Mouse (Mus musculus): ENCODE measurements around the gene Olfr640. TPM values are rescaled to one million over a fixed set of nuclear protein-coding genes. Genes with fewer than 3 reads are reported as not detected.

Gene Olfr640
- not detected in 2 replicates for polyA plus RNA-seq (2014; fragmentation: Nextera tagmentation; extraction: Ambion mirVana)

DNA sequence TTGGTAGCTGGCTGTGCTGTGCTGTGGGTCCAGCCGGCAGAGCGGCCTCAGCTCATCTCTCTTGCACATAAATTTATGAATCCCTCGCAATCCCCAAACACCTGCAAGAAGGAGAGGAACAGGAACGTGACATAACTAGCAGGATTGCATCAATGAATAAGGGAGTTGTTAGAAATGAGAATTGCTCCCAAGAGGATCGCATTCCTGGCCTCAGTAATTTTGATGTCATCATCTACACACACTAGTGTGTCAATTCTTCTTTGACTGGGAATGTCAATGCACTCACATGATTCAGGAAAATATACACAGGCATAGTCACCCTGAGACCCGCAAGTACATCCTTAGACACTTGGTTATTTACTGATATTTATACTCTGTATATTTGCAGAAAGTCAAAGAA, at the start of gene Olfr640:
TSS of gene Olfr640 (minus strand) at position 101 of the 400 bp plus-strand sequence.
- WGBS = 86% methylated on average over 6 of the region's 6 CpGs

DNA sequence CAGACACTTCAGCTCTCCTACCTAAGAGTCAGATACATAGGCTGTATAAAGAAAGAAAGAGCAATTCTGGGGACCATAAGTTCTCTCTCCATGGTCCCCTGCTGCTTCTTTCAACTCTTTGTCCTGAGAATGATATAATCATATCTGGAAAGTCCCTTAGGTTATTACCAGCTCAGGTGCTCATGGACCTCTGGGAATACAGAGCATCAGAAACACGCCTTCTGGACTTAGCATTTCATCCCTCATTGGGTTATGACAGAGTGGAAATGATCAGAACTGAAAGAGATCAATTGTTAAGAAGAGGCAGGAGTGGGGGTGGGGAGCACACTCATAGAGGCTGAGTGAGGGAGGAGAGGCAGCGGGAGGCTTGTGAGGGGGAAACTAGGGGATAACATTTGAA, 46.4 kb upstream of the Olfr640 start, which contains the start of gene Olfr644:
TSS of gene Olfr644 (minus strand) at position 101 of the 400 bp plus-strand sequence.
- no peak within 1 kb of the TSS for H3K4me2 ChIP-seq (ENCODE audit: low read length)
- H3K36me3 ChIP-seq (ENCODE audit: control insufficient read depth, insufficient read depth, low read length) = no peaks in the 10 kb centered on the region
- no peaks in the 10 kb centered on the region for H3K27me3 ChIP-seq (replicated peaks; ENCODE audit: control insufficient read depth, insufficient read depth, low read length)
- H3K4me3 ChIP-seq (ENCODE audit: low read depth, low read length) = no peak within 1 kb of the TSS
- no peak within 1 kb of the TSS for H3K9ac ChIP-seq (ENCODE audit: low read length)
- WGBS = 72% methylated on average over 2 of the region's 2 CpGs
- DNase-seq (ENCODE audit: low spot score) = no peak
- no peaks in the 10 kb centered on the region for H3K9me3 ChIP-seq (replicated peaks; ENCODE audit: control insufficient read depth, low read length)
- no peaks in the 10 kb centered on the region for H3K4me1 ChIP-seq (ENCODE audit: control insufficient read depth, insufficient read depth, low read length)
- no peak for ATAC-seq
- no peak within 1 kb of the TSS for H3K27ac ChIP-seq (ENCODE audit: low read depth, low read length)

More for the DNA sequence above, at the start of gene Olfr640:
- H3K27me3 ChIP-seq (replicated peaks; ENCODE audit: control insufficient read depth, insufficient read depth, low read length) = no peaks in the 10 kb centered on the region
- no peak within 1 kb of the TSS for H3K9ac ChIP-seq (ENCODE audit: low read length)
- no peak within 1 kb of the TSS for H3K4me2 ChIP-seq (ENCODE audit: low read length)
- no peaks in the 10 kb centered on the region for H3K9me3 ChIP-seq (replicated peaks; ENCODE audit: control insufficient read depth, low read length)
- no peaks in the 10 kb centered on the region for H3K36me3 ChIP-seq (ENCODE audit: control insufficient read depth, insufficient read depth, low read length)
- ATAC-seq (no peak), DNase-seq (ENCODE audit: low spot score) (no peak)
- H3K27ac ChIP-seq (ENCODE audit: low read depth, low read length) = no peak within 1 kb of the TSS
- no peaks in the 10 kb centered on the region for H3K4me1 ChIP-seq (ENCODE audit: control insufficient read depth, insufficient read depth, low read length)
- H3K4me3 ChIP-seq (ENCODE audit: low read depth, low read length) = no peak within 1 kb of the TSS

DNA sequence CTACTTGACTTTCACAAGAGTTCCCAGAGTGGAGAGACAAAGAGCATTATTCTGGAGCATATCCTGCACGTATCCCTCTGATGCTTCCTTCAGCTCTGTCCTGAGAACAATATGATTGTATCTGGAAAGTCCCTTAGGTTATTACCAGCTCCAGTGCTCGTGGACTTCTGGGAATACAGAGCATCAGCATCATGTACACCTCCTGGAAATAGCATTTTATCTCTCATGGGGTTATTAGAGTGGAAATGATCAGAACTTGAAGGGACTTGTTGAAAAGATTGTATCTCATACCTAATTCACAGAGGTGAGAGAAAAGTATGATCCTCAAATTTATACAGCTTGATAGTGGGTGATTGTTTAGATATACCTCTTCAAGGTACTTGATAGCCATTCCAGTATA, 36.0 kb upstream of the Olfr640 start, which contains the start of gene 4930516K23Rik:
TSS of gene 4930516K23Rik (minus strand) at position 101 of the 400 bp plus-strand sequence.
- Histone ChIP-seq H3K27me3 (replicated peaks; ENCODE audit: control insufficient read depth, insufficient read depth, low read length) (no peaks in the 10 kb centered on the region), H3K4me1 (ENCODE audit: control insufficient read depth, insufficient read depth, low read length) (no peaks in the 10 kb centered on the region), H3K9ac (ENCODE audit: low read length) (no peak within 1 kb of the TSS), H3K4me3 (ENCODE audit: low read depth, low read length) (no peak within 1 kb of the TSS), H3K9me3 (replicated peaks; ENCODE audit: control insufficient read depth, low read length) (no peaks in the 10 kb centered on the region), H3K4me2 (ENCODE audit: low read length) (no peak within 1 kb of the TSS), H3K36me3 (ENCODE audit: control insufficient read depth, insufficient read depth, low read length) (no peaks in the 10 kb centered on the region), H3K27ac (ENCODE audit: low read depth, low read length) (no peak within 1 kb of the TSS)
- no peak for ATAC-seq
- 51% methylated on average over 2 of the region's 2 CpGs for WGBS
- no peak for DNase-seq (ENCODE audit: low spot score)

DNA sequence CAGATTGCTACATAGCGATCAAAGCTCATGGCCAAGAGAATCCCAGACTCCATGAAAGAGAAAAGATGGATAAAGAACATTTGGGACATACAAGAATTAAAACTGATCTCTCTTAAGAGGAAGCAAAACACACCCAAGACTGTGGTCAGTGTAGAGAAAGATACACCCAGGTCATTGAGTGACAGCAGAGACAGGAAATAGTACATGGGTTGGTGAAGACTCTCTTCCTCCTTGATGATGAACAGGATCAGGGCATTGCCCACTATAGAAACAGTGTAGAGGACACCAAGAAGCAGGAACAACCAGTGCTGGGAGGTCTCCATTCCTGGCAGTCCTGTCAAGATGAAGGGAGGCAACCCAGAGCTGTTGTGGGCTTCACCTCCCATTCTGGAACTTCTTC, 33.8 kb upstream of the Olfr640 start:
- Histone ChIP-seq H3K4me1 (ENCODE audit: control insufficient read depth, insufficient read depth, low read length) (no peaks in the 10 kb centered on the region), H3K4me3 (ENCODE audit: low read depth, low read length) (no peak overlapping the region), H3K9ac (ENCODE audit: low read length) (no peak overlapping the region), H3K9me3 (replicated peaks; ENCODE audit: control insufficient read depth, low read length) (no peaks in the 10 kb centered on the region), H3K27ac (ENCODE audit: low read depth, low read length) (no peak overlapping the region), H3K36me3 (ENCODE audit: control insufficient read depth, insufficient read depth, low read length) (no peaks in the 10 kb centered on the region), H3K4me2 (ENCODE audit: low read length) (no peak overlapping the region), H3K27me3 (replicated peaks; ENCODE audit: control insufficient read depth, insufficient read depth, low read length) (no peaks in the 10 kb centered on the region)
- DNase-seq (ENCODE audit: low spot score) (no peak), ATAC-seq (no peak)
- WGBS = 88% methylated on average over 1 of the region's 1 CpGs

DNA sequence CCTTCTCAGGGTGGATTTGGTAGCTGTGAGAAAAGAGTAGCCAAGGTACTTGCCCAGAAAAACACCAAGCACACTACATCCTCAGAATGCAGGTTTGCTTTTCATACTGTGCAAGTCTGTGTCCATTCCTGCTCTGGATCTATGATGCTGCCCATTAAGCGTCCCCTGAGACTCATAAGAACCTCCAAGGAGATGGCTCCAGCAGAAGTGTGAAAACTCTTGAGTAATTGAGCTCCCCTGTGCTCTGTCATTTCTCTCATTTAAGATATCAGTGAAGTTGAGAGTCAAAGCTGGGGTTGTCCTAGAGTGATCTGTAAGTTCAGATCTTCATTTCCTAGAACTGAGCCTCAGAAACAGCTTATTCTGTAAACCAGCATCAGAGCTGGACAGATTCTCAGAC, 27.2 kb upstream of the Olfr640 start, which contains the start of gene Olfr642:
TSS of gene Olfr642 (minus strand) at position 101 of the 400 bp plus-strand sequence.
- Histone ChIP-seq H3K4me1 (ENCODE audit: control insufficient read depth, insufficient read depth, low read length) (no peaks in the 10 kb centered on the region), H3K9ac (ENCODE audit: low read length) (no peak within 1 kb of the TSS), H3K27ac (ENCODE audit: low read depth, low read length) (no peak within 1 kb of the TSS), H3K4me3 (ENCODE audit: low read depth, low read length) (no peak within 1 kb of the TSS), H3K36me3 (ENCODE audit: control insufficient read depth, insufficient read depth, low read length) (no peaks in the 10 kb centered on the region), H3K27me3 (replicated peaks; ENCODE audit: control insufficient read depth, insufficient read depth, low read length) (no peaks in the 10 kb centered on the region), H3K4me2 (ENCODE audit: low read length) (no peak within 1 kb of the TSS), H3K9me3 (replicated peaks; ENCODE audit: control insufficient read depth, low read length) (no peaks in the 10 kb centered on the region)
- DNase-seq (ENCODE audit: low spot score) = no peak
- no peak for ATAC-seq
- 85% methylated on average over 1 of the region's 1 CpGs for WGBS

DNA sequence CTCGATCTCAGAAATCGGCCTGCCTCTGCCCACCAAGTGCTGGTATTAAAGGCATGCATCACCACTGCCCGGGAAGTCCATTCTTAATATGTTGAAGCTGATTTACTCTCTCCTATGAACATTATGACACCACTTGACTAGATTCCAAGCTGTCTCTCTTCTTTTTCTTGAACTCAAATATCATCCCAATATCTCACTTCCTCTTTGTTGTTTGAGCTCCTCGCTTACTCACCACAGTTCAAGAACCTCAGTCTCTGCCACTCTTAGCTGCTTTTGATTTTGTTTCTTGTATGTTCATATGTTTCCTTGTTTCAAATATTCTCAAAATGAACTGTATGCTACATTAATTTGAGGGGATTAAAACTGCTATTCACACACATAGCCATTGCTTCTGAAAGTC, 25.4 kb upstream of the Olfr640 start:
- no peaks in the 10 kb centered on the region for H3K9me3 ChIP-seq (replicated peaks; ENCODE audit: control insufficient read depth, low read length)
- H3K9ac ChIP-seq (ENCODE audit: low read length) = no peak overlapping the region
- H3K27me3 ChIP-seq (replicated peaks; ENCODE audit: control insufficient read depth, insufficient read depth, low read length) = no peaks in the 10 kb centered on the region
- ATAC-seq (no peak), DNase-seq (ENCODE audit: low spot score) (no peak)
- no peak overlapping the region for H3K4me2 ChIP-seq (ENCODE audit: low read length)
- no peaks in the 10 kb centered on the region for H3K4me1 ChIP-seq (ENCODE audit: control insufficient read depth, insufficient read depth, low read length)
- no peak overlapping the region for H3K4me3 ChIP-seq (ENCODE audit: low read depth, low read length)
- 94% methylated on average over 4 of the region's 4 CpGs for WGBS
- no peaks in the 10 kb centered on the region for H3K36me3 ChIP-seq (ENCODE audit: control insufficient read depth, insufficient read depth, low read length)
- no peak overlapping the region for H3K27ac ChIP-seq (ENCODE audit: low read depth, low read length)

DNA sequence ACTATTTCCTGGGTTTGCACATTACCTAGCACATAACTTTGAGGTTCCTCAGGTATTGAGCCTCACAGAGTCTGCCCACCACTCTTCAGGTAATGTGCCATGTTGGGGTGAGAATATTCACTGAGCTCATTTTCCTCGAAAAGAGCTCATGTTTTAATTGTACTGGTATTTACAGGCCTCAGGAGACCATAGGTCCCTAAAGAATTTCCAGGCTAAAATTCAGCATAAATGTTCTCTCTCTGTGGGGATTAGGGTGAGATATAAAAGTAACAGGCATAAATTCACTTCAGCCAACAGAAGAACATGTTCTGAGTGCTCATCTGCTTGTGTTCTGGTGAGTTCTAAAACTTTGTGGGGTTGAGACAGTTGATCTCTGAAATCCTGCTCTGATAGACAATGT, 9.8 kb upstream of the Olfr640 start, which contains the start of gene Olfr641:
TSS of gene Olfr641 (plus strand) at position 301 of the 400 bp plus-strand sequence.
- WGBS = 85% methylated on average over 1 of the region's 1 CpGs
- ATAC-seq = no peak
- no peak within 1 kb of the TSS for H3K4me2 ChIP-seq (ENCODE audit: low read length)

DNA sequence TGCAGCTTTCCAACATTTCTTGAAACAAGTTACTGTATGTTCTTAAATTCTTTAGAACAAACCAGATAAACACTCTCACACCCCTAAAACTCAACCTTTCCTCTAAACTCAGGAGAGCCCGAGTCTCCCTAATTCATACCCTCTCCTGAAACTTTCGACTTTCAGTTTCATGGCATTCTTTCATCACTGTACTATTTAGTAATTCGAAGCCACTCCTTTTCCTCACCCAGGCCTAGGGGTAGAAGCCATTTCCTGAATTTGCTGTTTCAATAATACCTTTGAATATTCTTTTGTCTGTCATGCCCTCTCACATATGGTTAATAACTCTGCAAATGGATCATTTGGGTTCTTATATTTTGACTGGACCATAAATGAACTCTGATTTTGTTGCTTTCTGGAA, 1.6 kb upstream of the Olfr640 start:
- H3K4me1 ChIP-seq (ENCODE audit: control insufficient read depth, insufficient read depth, low read length) = no peaks in the 10 kb centered on the region
- no peaks in the 10 kb centered on the region for H3K27me3 ChIP-seq (replicated peaks; ENCODE audit: control insufficient read depth, insufficient read depth, low read length)
- 78% methylated on average over 3 of the region's 3 CpGs for whole genome bisulfite sequencing
- ATAC-seq (no peak), DNase-seq (ENCODE audit: low spot score) (no peak)
- H3K27ac ChIP-seq (ENCODE audit: low read depth, low read length) = no peak overlapping the region
- no peaks in the 10 kb centered on the region for H3K36me3 ChIP-seq (ENCODE audit: control insufficient read depth, insufficient read depth, low read length)
- no peak overlapping the region for H3K4me3 ChIP-seq (ENCODE audit: low read depth, low read length)
- H3K4me2 ChIP-seq (ENCODE audit: low read length) = no peak overlapping the region
- no peaks in the 10 kb centered on the region for H3K9me3 ChIP-seq (replicated peaks; ENCODE audit: control insufficient read depth, low read length)
- H3K9ac ChIP-seq (ENCODE audit: low read length) = no peak overlapping the region

More for the DNA sequence above, 9.8 kb upstream of the Olfr640 start, which contains the start of gene Olfr641:
- Histone ChIP-seq H3K9me3 (replicated peaks; ENCODE audit: control insufficient read depth, low read length) (no peaks in the 10 kb centered on the region), H3K4me1 (ENCODE audit: control insufficient read depth, insufficient read depth, low read length) (no peaks in the 10 kb centered on the region), H3K36me3 (ENCODE audit: control insufficient read depth, insufficient read depth, low read length) (no peaks in the 10 kb centered on the region), H3K4me3 (ENCODE audit: low read depth, low read length) (no peak within 1 kb of the TSS), H3K27me3 (replicated peaks; ENCODE audit: control insufficient read depth, insufficient read depth, low read length) (no peaks in the 10 kb centered on the region), H3K27ac (ENCODE audit: low read depth, low read length) (no peak within 1 kb of the TSS), H3K9ac (ENCODE audit: low read length) (no peak within 1 kb of the TSS)
- DNase-seq (ENCODE audit: low spot score) = no peak

DNA sequence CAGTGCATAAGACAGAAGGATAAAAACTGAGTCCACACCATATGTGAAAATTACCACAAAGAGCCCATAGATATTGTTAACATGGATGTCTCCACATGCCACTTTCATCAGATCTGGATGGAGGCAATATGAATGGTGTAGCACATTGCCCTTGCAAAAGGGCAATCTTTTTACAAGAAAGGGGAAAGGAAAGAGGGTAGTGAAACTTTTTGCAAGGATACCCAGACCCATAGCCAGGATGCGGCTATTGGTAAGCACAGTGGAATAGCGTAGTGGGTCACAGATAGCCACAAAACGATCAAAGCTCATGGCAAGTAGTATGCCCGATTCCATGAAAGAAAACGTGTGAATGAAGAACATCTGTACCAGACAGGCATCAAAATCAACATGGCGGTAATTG, 3.7 kb downstream of the Olfr640 start:
- DNase-seq (ENCODE audit: low spot score) (no peak), ATAC-seq (no peak)
- H3K9me3 ChIP-seq (replicated peaks; ENCODE audit: control insufficient read depth, low read length) = no peaks in the 10 kb centered on the region
- no peaks in the 10 kb centered on the region for H3K36me3 ChIP-seq (ENCODE audit: control insufficient read depth, insufficient read depth, low read length)
- no peaks in the 10 kb centered on the region for H3K4me1 ChIP-seq (ENCODE audit: control insufficient read depth, insufficient read depth, low read length)
- H3K27me3 ChIP-seq (replicated peaks; ENCODE audit: control insufficient read depth, insufficient read depth, low read length) = no peaks in the 10 kb centered on the region
- no peak overlapping the region for H3K4me2 ChIP-seq (ENCODE audit: low read length)
- no peak overlapping the region for H3K27ac ChIP-seq (ENCODE audit: low read depth, low read length)
- WGBS = 90% methylated on average over 6 of the region's 6 CpGs
- no peak overlapping the region for H3K4me3 ChIP-seq (ENCODE audit: low read depth, low read length)
- no peak overlapping the region for H3K9ac ChIP-seq (ENCODE audit: low read length)

All from forebrain, embryonic 14.5 days (tissue).